Mouse (Mus musculus) embryonic stem cell, embryonic (primary cell): ENCODE measurements around the gene Fdxr.

ENCODE experiments used
- CTCF ChIA-PET, 4 experiments: fragments of 300-600 bp in 2 of 4; fragments of 350-600 bp in 2 of 4; sonication (Branson Sonifier 250); formaldehyde crosslinking; loops; one replicate each; lab custom pipeline; 2022; ENCODE audit warnings: inconsistent platforms in 2 of 4; lab: Charles Lee
- POLR2A ChIA-PET, 4 experiments: fragments of 300-600 bp in 2 of 4; fragments of 350-600 bp in 2 of 4; sonication (Branson Sonifier 250); formaldehyde crosslinking; loops; one replicate each; lab custom pipeline; 2022; ENCODE audit warnings: antibody characterized with exemption in 4 of 4, inconsistent platforms in 1 of 4; lab: Charles Lee

Fdxr gene

GRCm38 (mm10) chr11:115246386-115246785 is 30.5 kb downstream of the Fdxr start:
- POLR2A ChIA-PET, result interaction anchor here (0.6 to 9.6 kb wide), 25 partner anchors 9 to 137 kb away, joined by 3 to 179 read pairs (median 5); partner anchors contain the start of genes Fdxr (in 3 of the 4) and Cdr2l (in 1 of the 4)
- CTCF ChIA-PET, result interaction anchor here (0.5 to 3.6 kb wide), 17 partner anchors 15 to 1206 kb away, joined by 3 to 20 read pairs (median 4); no protein-coding TSS in a partner anchor

- POLR2A ChIA-PET, result interaction anchor here in 2 of 4 experiments (0.6 to 9.6 kb wide), 6 partner anchors 14 to 367 kb away, joined by 3 to 179 read pairs (median 5); partner anchors contain the start of gene Fdxr (in 2 of the 2)
- CTCF ChIA-PET, result interaction anchor here in 2 of 4 experiments (0.7 to 1.4 kb wide), 4 partner anchors 20 to 43 kb away, joined by 3 to 5 read pairs (median 4); no protein-coding TSS in a partner anchor
These were observed 32.0 kb downstream of the Fdxr start for GRCm38 (mm10) chr11:115244840-115245239.

GRCm38 (mm10) chr11:115243783-115244182 is 33.1 kb downstream of the Fdxr start:
- ChIA-PET CTCF (interaction anchor here in 1 of 4 experiments (1.4 kb wide), 1 partner anchor 19 kb away, joined by 5 read pairs; no protein-coding TSS in a partner anchor), POLR2A (interaction anchor here in 2 of 4 experiments (1.1 to 9.6 kb wide), 3 partner anchors 15 to 33 kb away, joined by 3 to 179 read pairs (median 6); partner anchors contain the start of gene Fdxr (in 1 of the 2))

GRCm38 (mm10) chr11:115242746-115243145 is 34.1 kb downstream of the Fdxr start:
- POLR2A ChIA-PET, result interaction anchor here in 2 of 4 experiments (0.8 to 1.3 kb wide), 3 partner anchors 14 to 40 kb away, joined by 3 read pairs; no protein-coding TSS in a partner anchor
- CTCF ChIA-PET, result no interaction called here

- CTCF ChIA-PET, result interaction anchor here in 2 of 4 experiments (1.0 to 1.3 kb wide), 2 partner anchors 17 to 39 kb away, joined by 3 read pairs; no protein-coding TSS in a partner anchor
- POLR2A ChIA-PET, result no interaction called here
These were observed 35.4 kb downstream of the Fdxr start for GRCm38 (mm10) chr11:115241402-115241801.

- CTCF ChIA-PET, result interaction anchor here (0.5 to 3.3 kb wide), 11 partner anchors 10 to 1548 kb away, joined by 3 to 34 read pairs (median 6); partner anchors contain the start of gene Nt5c (in 1 of the 4)
- POLR2A ChIA-PET, result interaction anchor here in 3 of 4 experiments (0.5 to 3.9 kb wide), 21 partner anchors 8 to 73 kb away, joined by 3 to 37 read pairs (median 4); partner anchors contain the start of genes Fdxr (in 2 of the 3), Grin2c (in 1 of the 3) and Slc9a3r1 (in 1 of the 3)
These were observed 40.3 kb downstream of the Fdxr start for GRCm38 (mm10) chr11:115236570-115236969.

- ChIA-PET POLR2A (interaction anchor here in 2 of 4 experiments (0.6 to 2.2 kb wide), 7 partner anchors 9 to 19 kb away, joined by 3 to 10 read pairs (median 5); no protein-coding TSS in a partner anchor), CTCF (interaction anchor here (0.6 to 3.0 kb wide), 6 partner anchors 9 to 81 kb away, joined by 3 to 12 read pairs (median 8); no protein-coding TSS in a partner anchor)
These were observed 42.4 kb downstream of the Fdxr start for GRCm38 (mm10) chr11:115234320-115235044.

- POLR2A ChIA-PET, result interaction anchor here in 2 of 4 experiments (0.7 to 2.2 kb wide), 11 partner anchors 9 to 514 kb away, joined by 3 to 10 read pairs (median 4); partner anchors contain the start of gene Fdxr (in 1 of the 2)
- CTCF ChIA-PET, result interaction anchor here (0.6 to 3.0 kb wide), 6 partner anchors 9 to 80 kb away, joined by 3 to 12 read pairs (median 6); no protein-coding TSS in a partner anchor
These were observed 43.1 kb downstream of the Fdxr start for GRCm38 (mm10) chr11:115233526-115234290.

- ChIA-PET CTCF (interaction anchor here (0.6 to 3.0 kb wide), 7 partner anchors 8 to 33 kb away, joined by 3 to 12 read pairs (median 6); no protein-coding TSS in a partner anchor), POLR2A (interaction anchor here in 2 of 4 experiments (0.7 to 2.2 kb wide), 11 partner anchors 8 to 513 kb away, joined by 3 to 10 read pairs (median 4); partner anchors contain the start of genes Fdxr (in 1 of the 2) and Slc9a3r1 (in 1 of the 2))
These were observed 44.0 kb downstream of the Fdxr start for GRCm38 (mm10) chr11:115232889-115233288.

- ChIA-PET CTCF (interaction anchor here in 1 of 4 experiments (0.7 to 1.6 kb wide), 3 partner anchors 8 to 466 kb away, joined by 3 to 6 read pairs (median 4); no protein-coding TSS in a partner anchor), POLR2A (interaction anchor here in 2 of 4 experiments (1.0 to 10.9 kb wide), 7 partner anchors 13 to 69 kb away, joined by 3 to 179 read pairs (median 3); partner anchors contain the start of genes Grin2c (in 1 of the 2) and Slc9a3r1 (in 1 of the 2))
These were observed 44.9 kb downstream of the Fdxr start for GRCm38 (mm10) chr11:115231924-115232323.

- POLR2A ChIA-PET, result interaction anchor here in 3 of 4 experiments (0.8 to 10.9 kb wide), 12 partner anchors 12 to 68 kb away, joined by 3 to 179 read pairs (median 4); partner anchors contain the start of genes Grin2c (in 1 of the 3) and Slc9a3r1 (in 1 of the 3)
These were observed 45.5 kb downstream of the Fdxr start for GRCm38 (mm10) chr11:115231168-115231915.

GRCm38 (mm10) chr11:115229021-115229930 is 47.6 kb downstream of the Fdxr start:
- ChIA-PET POLR2A (interaction anchor here (0.5 to 10.9 kb wide), 52 partner anchors 7 to 799 kb away, joined by 3 to 179 read pairs (median 4); partner anchors contain the start of genes Fdxr (in 3 of the 4), Grin2c (in 3 of the 4), Fads6 (in 1 of the 4) and H3f3b (in 1 of the 4)), CTCF (interaction anchor here in 3 of 4 experiments (0.5 to 3.6 kb wide), 21 partner anchors 11 to 493 kb away, joined by 3 to 14 read pairs (median 3); partner anchors contain the start of genes Fdxr (in 1 of the 3), Grin2c (in 1 of the 3), Nt5c (in 1 of the 3) and Ush1g (in 1 of the 3))

More at GRCm38 (mm10) chr11:115231168-115231915, 45.5 kb downstream of the Fdxr start:
- CTCF ChIA-PET, result interaction anchor here (0.7 to 1.6 kb wide), 5 partner anchors 24 to 466 kb away, joined by 3 to 6 read pairs (median 3); no protein-coding TSS in a partner anchor

GRCm38 (mm10) chr11:115228430-115228829 is 48.4 kb downstream of the Fdxr start:
- ChIA-PET POLR2A (interaction anchor here (0.5 to 10.9 kb wide), 31 partner anchors 8 to 489 kb away, joined by 3 to 179 read pairs (median 5); partner anchors contain the start of genes Fdxr (in 3 of the 4), Fads6 (in 1 of the 4), Grin2c (in 1 of the 4) and Nat9 (in 1 of the 4)), CTCF (interaction anchor here in 3 of 4 experiments (0.6 to 3.6 kb wide), 10 partner anchors 18 to 109 kb away, joined by 3 to 14 read pairs (median 4); partner anchors contain the start of gene Grin2c (in 1 of the 3))

- CTCF ChIA-PET, result interaction anchor here in 2 of 4 experiments (0.6 to 6.1 kb wide), 7 partner anchors 14 to 144 kb away, joined by 3 to 122 read pairs (median 14); partner anchors contain the start of gene Grin2c (in 2 of the 2)
- POLR2A ChIA-PET, result interaction anchor here (0.7 to 10.9 kb wide), 20 partner anchors 9 to 76 kb away, joined by 3 to 179 read pairs (median 8); partner anchors contain the start of genes Grin2c (in 2 of the 4) and Fdxr (in 1 of the 4)
These were observed 49.2 kb downstream of the Fdxr start for GRCm38 (mm10) chr11:115227640-115228039.
